Comparison of ENCODE assay signal across 9 mouse cellular contexts in the genomic region with DNA sequence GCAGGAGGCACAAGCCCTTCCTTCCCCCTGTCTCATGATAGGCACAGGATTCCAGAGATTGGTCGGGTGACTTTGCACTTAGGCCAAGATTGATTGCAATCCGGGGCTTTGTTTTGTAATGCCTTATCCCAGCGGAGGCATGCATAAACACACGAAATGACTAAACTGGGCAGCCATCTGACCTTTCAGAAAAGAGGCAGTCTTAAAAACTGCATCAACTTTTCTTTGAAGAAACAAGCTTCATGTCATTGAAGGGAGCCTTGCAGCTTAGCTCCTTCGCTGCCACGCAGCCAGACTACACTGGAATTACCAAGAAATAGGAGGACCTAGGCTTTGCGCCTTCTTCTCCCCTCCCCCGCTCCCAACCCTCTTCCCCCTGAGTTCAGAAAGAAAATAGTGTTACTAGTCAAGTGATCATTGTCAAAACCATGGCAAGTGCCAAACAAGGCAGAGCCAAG.
DNase-seq lines count a peak whose midpoint lies in the region; ATAC-seq lines count a peak whose summit lies in the region.
"Had no signal": no experiment of that assay in that cellular context is flagged by ENCODE, and none has a peak within 500 bp of the region (broad histone marks: within the 10 kb centered on the region; RNA-seq: fewer than 3 reads in every experiment).

No protein-coding gene starts in this region.

- H3K4me2 ChIP-seq in hindbrain, embryonic 16.5 days (ENCODE audit: low read length) = no peak overlapping the region
- peak overlapping the region; percentile 27 for H3K4me2 ChIP-seq in forebrain, embryonic 14.5 days (ENCODE audit: low read length)
- peak overlapping the region; percentile 1; the same call in 1 of the 2 replicates for H3K4me2 ChIP-seq in kidney, embryonic 16.5 days (replicated peaks; ENCODE audit: low read depth, low read length)
- H3K4me2 ChIP-seq in neural tube, embryonic 11.5 days (ENCODE audit: low read depth) = no peak overlapping the region

- H3K4me1 ChIP-seq in hindbrain, embryonic 10.5 days (replicated peaks) = peaks cover 46% of the 10 kb centered on the region
- no peaks in the 10 kb centered on the region for H3K4me1 ChIP-seq in hindbrain, embryonic 16.5 days (ENCODE audit: control insufficient read depth, insufficient read depth, low read depth, low read length)
- H3K4me1 ChIP-seq in forebrain, embryonic 14.5 days (ENCODE audit: control insufficient read depth, insufficient read depth, low read length) = peaks cover 10% of the 10 kb centered on the region; the same call in 1 of the 2 replicates
- peaks cover 42% of the 10 kb centered on the region for H3K4me1 ChIP-seq in kidney, embryonic 16.5 days (ENCODE audit: insufficient read depth, low read length)
- H3K4me1 ChIP-seq in neural tube, embryonic 11.5 days (ENCODE audit: control insufficient read depth, insufficient read depth, low read length) = peaks cover 19% of the 10 kb centered on the region; the same call in 1 of the 2 replicates

- no peaks in the 10 kb centered on the region for H3K9me3 ChIP-seq in hindbrain, embryonic 10.5 days
- H3K9me3 ChIP-seq in hindbrain, embryonic 16.5 days (ENCODE audit: control insufficient read depth, low read length) = no peaks in the 10 kb centered on the region
- no peaks in the 10 kb centered on the region for H3K9me3 ChIP-seq in forebrain, embryonic 14.5 days (replicated peaks; ENCODE audit: control insufficient read depth, low read length)
- H3K9me3 ChIP-seq in kidney, embryonic 16.5 days (ENCODE audit: low read length) = no peaks in the 10 kb centered on the region
- no peaks in the 10 kb centered on the region for H3K9me3 ChIP-seq in neural tube, embryonic 11.5 days (ENCODE audit: control insufficient read depth, low read length)

- no peak overlapping the region for H3K4me3 ChIP-seq in hindbrain, embryonic 10.5 days
- H3K4me3 ChIP-seq in hindbrain, embryonic 16.5 days (ENCODE audit: low read length) = no peak overlapping the region
- no peak overlapping the region for H3K4me3 ChIP-seq in forebrain, embryonic 14.5 days (ENCODE audit: low read depth, low read length)
- H3K4me3 ChIP-seq in kidney, embryonic 16.5 days (ENCODE audit: low read length) = no peak overlapping the region
- no peak overlapping the region for H3K4me3 ChIP-seq in neural tube, embryonic 11.5 days (ENCODE audit: low read depth, low read length)

- ATAC-seq in hindbrain, embryonic 16.5 days = no peak
- peak; percentile 82 for ATAC-seq in forebrain, embryonic 14.5 days
- peak; percentile 50; the same call in 1 of the 2 replicates for ATAC-seq in kidney, embryonic 16.5 days (ENCODE audit: low FRiP score, low TSS enrichment)
- peak; percentile 61 for ATAC-seq in neural tube, embryonic 11.5 days (ENCODE audit: insufficient read depth, low FRiP score, low TSS enrichment)
- no peak for ATAC-seq in inflammation-experienced regulatory T-cells, adult 6 months

- no peaks in the 10 kb centered on the region for H3K27me3 ChIP-seq in hindbrain, embryonic 10.5 days (ENCODE audit: insufficient read depth, poor library complexity, severe bottlenecking)
- no peaks in the 10 kb centered on the region for H3K27me3 ChIP-seq in hindbrain, embryonic 16.5 days (replicated peaks; ENCODE audit: control insufficient read depth, insufficient read depth, low read length)
- no peaks in the 10 kb centered on the region for H3K27me3 ChIP-seq in forebrain, embryonic 14.5 days (replicated peaks; ENCODE audit: control insufficient read depth, insufficient read depth, low read length)
- H3K27me3 ChIP-seq in kidney, embryonic 16.5 days (ENCODE audit: insufficient read depth, low read length) = no peaks in the 10 kb centered on the region
- no peaks in the 10 kb centered on the region for H3K27me3 ChIP-seq in neural tube, embryonic 11.5 days (ENCODE audit: control insufficient read depth, insufficient read depth, low read length)
- H3K27me3 ChIP-seq: CH12.LX had no signal

- no peak overlapping the region for H3K9ac ChIP-seq in hindbrain, embryonic 16.5 days (ENCODE audit: low read depth, low read length)
- 0 out of 2 replicates have a peak overlapping the region, but pooled peaks have one; percentile 9 for H3K9ac ChIP-seq in forebrain, embryonic 14.5 days (ENCODE audit: low read length)
- peak overlapping the region; percentile 23 for H3K9ac ChIP-seq in kidney, embryonic 16.5 days (replicated peaks; ENCODE audit: low read length)
- H3K9ac ChIP-seq in neural tube, embryonic 11.5 days (ENCODE audit: low read length) = no peak overlapping the region

- DNase-seq in hindbrain, embryonic 10.5 days (ENCODE audit: low spot score) = peak; percentile 57
- DNase-seq in adrenal gland, adult (ENCODE audit: inconsistent age in 2 of 2, low spot score in 1 of 2) = peak; percentile 42 to 75
- DNase-seq in forebrain, embryonic 14.5 days (ENCODE audit: low spot score) = peak; percentile 90
- peak; percentile 69 for DNase-seq in neural tube, embryonic 11.5 days (ENCODE audit: low spot score)
- no peak for DNase-seq in retina, embryonic 14.5 days (ENCODE audit: low spot score)

- WGBS in hindbrain, embryonic 10.5 days = 12% methylated on average over 8 of the region's 8 CpGs
- WGBS in hindbrain, embryonic 16.5 days = 13% methylated on average over 8 of the region's 8 CpGs
- WGBS in forebrain, embryonic 14.5 days = 2% methylated on average over 8 of the region's 8 CpGs
- 8% methylated on average over 8 of the region's 8 CpGs for WGBS in kidney, embryonic 16.5 days
- 1% methylated on average over 8 of the region's 8 CpGs for WGBS in neural tube, embryonic 11.5 days

- peak overlapping the region; percentile 79 for H3K27ac ChIP-seq in hindbrain, embryonic 10.5 days
- H3K27ac ChIP-seq in hindbrain, embryonic 16.5 days (ENCODE audit: low read depth, low read length) = no peak overlapping the region
- peak overlapping the region; percentile 29; the same call in 1 of the 2 replicates for H3K27ac ChIP-seq in forebrain, embryonic 14.5 days (ENCODE audit: low read depth, low read length)
- peak overlapping the region; percentile 89 for H3K27ac ChIP-seq in kidney, embryonic 16.5 days (ENCODE audit: low read length)
- 0 out of 2 replicates have a peak overlapping the region, but pooled peaks have one; percentile 20 for H3K27ac ChIP-seq in neural tube, embryonic 11.5 days (ENCODE audit: low read depth, low read length)

- H3K36me3 ChIP-seq in hindbrain, embryonic 10.5 days = no peaks in the 10 kb centered on the region
- no peaks in the 10 kb centered on the region for H3K36me3 ChIP-seq in hindbrain, embryonic 16.5 days (ENCODE audit: control insufficient read depth, insufficient read depth, low read length)
- no peaks in the 10 kb centered on the region for H3K36me3 ChIP-seq in forebrain, embryonic 14.5 days (ENCODE audit: control insufficient read depth, insufficient read depth, low read length)
- no peaks in the 10 kb centered on the region for H3K36me3 ChIP-seq in kidney, embryonic 16.5 days (ENCODE audit: insufficient read depth, low read length)
- H3K36me3 ChIP-seq in neural tube, embryonic 11.5 days (ENCODE audit: control insufficient read depth, insufficient read depth, low read length) = no peaks in the 10 kb centered on the region

Comparison
In these comparisons a context has a peak if more than half of its experiments do, and no peak if none do; other contexts are left out.
1. ATAC-seq: peak in forebrain, embryonic 14.5 days (single experiment), kidney, embryonic 16.5 days (single experiment) and neural tube, embryonic 11.5 days (single experiment); none in hindbrain, embryonic 16.5 days (single experiment) and inflammation-experienced regulatory T-cells, adult 6 months (single experiment).
2. H3K4me2 ChIP-seq: peak in forebrain, embryonic 14.5 days (single experiment) and kidney, embryonic 16.5 days (single experiment); none in hindbrain, embryonic 16.5 days (single experiment) and neural tube, embryonic 11.5 days (single experiment).
3. H3K9ac ChIP-seq: peak in forebrain, embryonic 14.5 days (single experiment) and kidney, embryonic 16.5 days (single experiment); none in hindbrain, embryonic 16.5 days (single experiment) and neural tube, embryonic 11.5 days (single experiment).